Mouse (Mus musculus): ENCODE measurements around the gene Evx2.

The Evx2 gene

GRCm38 (mm10) chr2:74620368-74620767 is 39.0 kb downstream of the Evx2 start:
- DNase-seq (ENCODE audit: low spot score) = no peak

- DNase-seq (ENCODE audit: low spot score) = no peak
Measured at GRCm38 (mm10) chr2:74619676-74620246, 39.6 kb downstream of the Evx2 start.

- no peak for DNase-seq (ENCODE audit: low spot score)
Measured at GRCm38 (mm10) chr2:74617706-74618105, 41.7 kb downstream of the Evx2 start.

DNA sequence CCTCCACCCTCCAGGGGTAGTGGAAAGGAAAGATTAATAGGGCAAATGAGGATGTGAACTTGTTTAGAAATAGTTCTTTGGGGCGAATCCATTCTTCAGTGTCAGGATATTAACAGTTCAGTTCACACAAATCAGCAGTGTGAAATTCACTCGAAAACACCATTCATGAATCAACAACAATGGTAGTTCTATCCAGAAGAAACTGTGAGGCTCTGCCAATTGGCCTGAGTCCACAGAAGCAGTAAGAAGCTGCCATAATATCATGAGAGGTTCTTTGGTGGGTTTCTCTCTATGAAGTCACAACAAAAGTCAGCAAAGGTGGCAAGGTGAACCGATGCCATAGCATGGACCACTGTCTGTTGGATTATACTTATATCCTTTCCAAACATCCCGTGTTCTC is 48.0 kb downstream of the Evx2 start:
- DNase-seq (ENCODE audit: low spot score) = no peak

- no peak for DNase-seq (ENCODE audit: low spot score)
Measured at GRCm38 (mm10) chr2:74609350-74609749, 50.0 kb downstream of the Evx2 start.

- DNase-seq (ENCODE audit: low spot score) = no peak
Measured at GRCm38 (mm10) chr2:74606087-74606760, 53.1 kb downstream of the Evx2 start.

DNA sequence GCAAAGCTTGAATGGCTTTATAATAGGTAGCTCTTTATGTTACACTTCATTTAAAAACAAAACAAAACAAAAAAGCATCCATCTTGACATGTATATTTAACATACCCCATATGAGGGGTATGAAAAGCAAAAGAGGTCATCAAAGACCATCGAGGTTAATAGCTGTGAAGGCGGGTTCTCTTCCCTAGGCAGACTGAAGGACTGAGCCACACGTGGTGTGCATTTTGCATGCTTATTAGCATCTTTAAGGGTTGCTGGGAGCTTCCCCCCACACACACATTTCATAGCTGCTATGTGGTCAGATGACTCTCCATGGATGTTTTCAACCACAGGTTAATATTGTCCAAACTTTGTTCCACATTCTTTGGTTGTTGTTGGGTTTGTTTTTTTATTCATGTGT is 55.3 kb downstream of the Evx2 start:
- no peak for DNase-seq (ENCODE audit: low spot score)

Measured in yolk sac, embryonic 10.5 days (tissue).